Mouse (Mus musculus): Measurements from ENCODE around the gene Cdkl3. TPM values are rescaled to one million over a fixed set of nuclear protein-coding genes. Genes with fewer than 3 reads are reported as not detected.

Gene Cdkl3
- polyA plus RNA-seq, 1 experiment from 2014 or later = 4.8 TPM

DNA sequence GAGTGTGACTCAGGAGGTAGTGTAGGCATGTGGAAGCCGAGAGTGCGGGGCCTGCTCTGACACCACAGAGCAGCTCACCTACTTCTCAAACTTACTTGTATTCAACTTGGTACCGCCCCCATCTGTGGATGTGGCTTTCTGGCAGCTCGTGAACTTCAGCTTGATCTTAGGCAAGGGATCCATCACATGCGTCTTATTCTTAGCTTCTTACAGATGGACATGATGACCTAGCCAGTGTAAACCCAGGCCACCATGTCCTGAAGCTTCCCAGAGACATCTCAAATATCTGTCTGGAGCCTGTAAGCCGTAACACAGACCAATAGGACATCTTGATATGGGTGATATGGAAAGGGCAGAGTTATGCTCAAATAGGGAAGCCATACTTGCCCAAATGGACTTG lies 32.4 kb upstream of the Cdkl3 start:
- H3K27ac ChIP-seq (replicated peaks) = no peak overlapping the region
- no peaks in the 10 kb centered on the region for H3K4me1 ChIP-seq (replicated peaks; ENCODE audit: control insufficient read depth, insufficient read depth)
- DNase-seq (ENCODE audit: low spot score) (no peak), ATAC-seq (ENCODE audit: low FRiP score, low TSS enrichment) (no peak)
- H3K4me3 ChIP-seq (ENCODE audit: low read depth, low read length) = no peak overlapping the region
- WGBS = 89% methylated on average over 6 of the region's 6 CpGs
- H3K36me3 ChIP-seq (ENCODE audit: control insufficient read depth, insufficient read depth, low read length) = peaks cover 9% of the 10 kb centered on the region
- no peaks in the 10 kb centered on the region for H3K27me3 ChIP-seq (ENCODE audit: control insufficient read depth, insufficient read depth, low read length)
- H3K9me3 ChIP-seq (ENCODE audit: control insufficient read depth, low read length) = no peaks in the 10 kb centered on the region
- TF ChIP-seq CTCF (IDR thresholded peaks at IDR 0.05; ENCODE audit: low read depth) (no peak), EP300 (optimal IDR thresholded peaks at IDR 0.05) (no peak)
- no peak overlapping the region for H3K9ac ChIP-seq (ENCODE audit: low read length)
- H3K4me2 ChIP-seq (replicated peaks; ENCODE audit: low read depth) = no peak overlapping the region

DNA sequence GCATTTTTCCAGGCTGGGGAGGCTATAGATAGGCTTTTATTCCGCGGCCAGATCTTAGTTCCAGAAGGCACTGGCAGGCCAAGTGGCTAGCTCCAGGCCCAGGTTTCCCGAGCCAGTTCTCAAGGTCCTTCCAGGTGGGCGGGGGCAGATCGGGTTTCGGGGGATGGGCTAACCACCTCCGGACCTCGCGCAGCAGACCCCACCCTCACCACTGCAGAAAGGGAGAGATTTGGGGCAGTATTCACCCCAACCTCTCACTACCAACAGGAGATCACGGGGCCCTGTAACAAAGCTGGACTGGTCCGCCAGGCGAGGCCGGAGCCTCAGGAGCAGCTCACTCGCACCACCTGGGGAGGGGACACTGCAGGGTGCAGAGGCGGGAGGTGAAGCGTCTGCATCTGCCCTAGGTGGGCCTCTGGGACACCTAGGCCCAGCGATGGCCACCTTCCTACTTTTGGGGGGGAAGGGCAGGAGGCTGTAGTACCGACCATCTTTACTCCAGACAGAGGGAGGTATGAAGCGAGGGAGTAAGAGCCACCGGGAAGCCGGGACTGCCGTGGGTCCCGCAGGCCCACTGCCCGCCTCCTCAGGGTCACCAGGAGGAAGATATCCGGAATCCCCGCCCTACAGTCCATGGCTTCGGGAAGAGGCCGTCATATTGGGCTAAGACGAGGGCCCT lies 4.3 kb upstream of the Cdkl3 start:
- Histone ChIP-seq H3K4me3 (ENCODE audit: low read depth, low read length) (peak overlapping the region; percentile 95), H3K36me3 (ENCODE audit: control insufficient read depth, insufficient read depth, low read length) (peaks cover 17% of the 10 kb centered on the region), H3K9me3 (ENCODE audit: control insufficient read depth, low read length) (no peaks in the 10 kb centered on the region), H3K27ac (replicated peaks) (peak overlapping the region; percentile 98), H3K27me3 (ENCODE audit: control insufficient read depth, insufficient read depth, low read length) (no peaks in the 10 kb centered on the region), H3K4me2 (replicated peaks; ENCODE audit: low read depth) (peak overlapping the region; percentile 86), H3K4me1 (replicated peaks; ENCODE audit: control insufficient read depth, insufficient read depth) (peaks cover 2% of the 10 kb centered on the region; the same call in 1 of the 2 replicates), H3K9ac (ENCODE audit: low read length) (peak overlapping the region; percentile 96)
- ATAC-seq (ENCODE audit: low FRiP score, low TSS enrichment) (peak; percentile 37), DNase-seq (ENCODE audit: low spot score) (peak; percentile 81)
- 0% methylated on average over 29 of the region's 29 CpGs for WGBS
- 0 out of 2 replicates have a peak, but pooled peaks have one; percentile 6 for TF ChIP-seq CTCF (IDR thresholded peaks at IDR 0.05; ENCODE audit: low read depth)
- TF ChIP-seq EP300 (optimal IDR thresholded peaks at IDR 0.05) = no peak

DNA sequence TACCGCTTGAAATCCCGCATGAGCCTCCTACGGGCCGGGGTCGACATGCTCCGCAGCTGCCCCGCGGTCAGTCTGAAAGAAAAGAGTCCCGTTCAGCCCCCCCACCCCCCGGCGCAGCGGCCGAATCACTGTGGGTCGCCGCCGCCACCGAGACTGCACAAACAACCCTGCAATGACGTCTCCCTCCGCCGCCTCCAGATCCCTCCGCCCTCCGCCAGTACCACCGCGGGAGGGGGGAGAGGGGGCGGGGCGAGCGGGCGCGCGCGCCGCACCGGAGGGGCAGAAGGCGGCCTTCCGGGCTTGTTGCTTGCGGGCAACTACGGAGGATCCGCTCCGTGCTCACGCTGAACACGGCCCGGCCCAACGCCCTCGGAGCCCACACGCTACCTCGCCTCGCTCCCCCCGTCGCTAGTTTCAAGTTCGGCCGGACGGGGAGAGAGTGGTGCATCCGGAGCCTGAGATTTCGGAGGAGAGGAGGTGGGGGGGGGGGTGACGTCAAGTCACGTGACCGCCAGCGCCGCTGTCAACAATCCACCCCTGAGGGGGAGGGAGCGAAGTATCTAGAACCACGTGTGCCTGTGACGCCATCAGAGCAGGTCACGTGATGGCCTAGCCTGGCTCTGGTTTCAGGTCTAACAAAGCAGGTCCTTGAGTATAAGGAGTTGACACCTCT lies 3.6 kb upstream of the Cdkl3 start, which contains the start of gene Ube2b:
Ube2b (minus strand) TSS at position 473 of the 673 bp plus-strand sequence.
- Histone ChIP-seq H3K36me3 (ENCODE audit: control insufficient read depth, insufficient read depth, low read length) (peaks cover 13% of the 10 kb centered on the region), H3K9me3 (ENCODE audit: control insufficient read depth, low read length) (no peaks in the 10 kb centered on the region), H3K27me3 (ENCODE audit: control insufficient read depth, insufficient read depth, low read length) (no peaks in the 10 kb centered on the region), H3K9ac (ENCODE audit: low read length) (peak within 1 kb of the TSS; percentile 96), H3K4me3 (ENCODE audit: low read depth, low read length) (peak within 1 kb of the TSS; percentile 95), H3K27ac (replicated peaks) (peak within 1 kb of the TSS; percentile 98), H3K4me2 (replicated peaks; ENCODE audit: low read depth) (peak within 1 kb of the TSS; percentile 86), H3K4me1 (replicated peaks; ENCODE audit: control insufficient read depth, insufficient read depth) (peaks cover 2% of the 10 kb centered on the region; the same call in 1 of the 2 replicates)
- DNase-seq (ENCODE audit: low spot score) = peak; percentile 98
- peak; percentile 80 for TF ChIP-seq EP300 (optimal IDR thresholded peaks at IDR 0.05)
- TF ChIP-seq CTCF (IDR thresholded peaks at IDR 0.05; ENCODE audit: low read depth) = no peak
- under 1% methylated on average over 46 of the region's 63 CpGs for WGBS
- peak; percentile 89 for ATAC-seq (ENCODE audit: low FRiP score, low TSS enrichment)

DNA sequence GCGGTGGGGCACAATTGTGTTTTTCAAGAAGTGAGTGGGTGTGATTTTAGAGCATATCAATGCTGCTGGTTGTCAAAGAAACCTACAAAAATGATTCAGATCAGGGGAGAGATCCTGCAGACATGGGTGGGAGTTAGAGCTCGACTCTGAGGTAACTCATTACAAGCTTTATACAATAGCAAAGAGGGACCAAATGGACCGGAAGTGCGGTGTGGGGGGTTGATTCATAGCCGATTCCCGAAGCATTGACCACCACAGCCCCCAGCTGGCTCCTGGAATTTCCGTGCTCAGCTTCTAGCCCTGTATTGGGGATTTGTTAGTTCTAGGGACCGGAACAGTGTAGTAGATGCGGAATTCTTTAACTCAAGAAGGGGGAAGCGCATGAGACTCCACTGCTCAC lies 2.7 kb upstream of the Cdkl3 start:
- Histone ChIP-seq H3K4me1 (replicated peaks; ENCODE audit: control insufficient read depth, insufficient read depth) (peaks cover 2% of the 10 kb centered on the region; the same call in 1 of the 2 replicates), H3K4me2 (replicated peaks; ENCODE audit: low read depth) (peak overlapping the region; percentile 40; the same call in 1 of the 2 replicates), H3K9ac (ENCODE audit: low read length) (no peak overlapping the region), H3K9me3 (ENCODE audit: control insufficient read depth, low read length) (no peaks in the 10 kb centered on the region), H3K36me3 (ENCODE audit: control insufficient read depth, insufficient read depth, low read length) (peaks cover 13% of the 10 kb centered on the region), H3K27ac (replicated peaks) (peak overlapping the region; percentile 50; the same call in 1 of the 2 replicates), H3K27me3 (ENCODE audit: control insufficient read depth, insufficient read depth, low read length) (no peaks in the 10 kb centered on the region), H3K4me3 (ENCODE audit: low read depth, low read length) (no peak overlapping the region)
- TF ChIP-seq EP300 (optimal IDR thresholded peaks at IDR 0.05) (no peak), CTCF (IDR thresholded peaks at IDR 0.05; ENCODE audit: low read depth) (no peak)
- WGBS = 69% methylated on average over 10 of the region's 10 CpGs
- DNase-seq (ENCODE audit: low spot score) (no peak), ATAC-seq (ENCODE audit: low FRiP score, low TSS enrichment) (no peak)

DNA sequence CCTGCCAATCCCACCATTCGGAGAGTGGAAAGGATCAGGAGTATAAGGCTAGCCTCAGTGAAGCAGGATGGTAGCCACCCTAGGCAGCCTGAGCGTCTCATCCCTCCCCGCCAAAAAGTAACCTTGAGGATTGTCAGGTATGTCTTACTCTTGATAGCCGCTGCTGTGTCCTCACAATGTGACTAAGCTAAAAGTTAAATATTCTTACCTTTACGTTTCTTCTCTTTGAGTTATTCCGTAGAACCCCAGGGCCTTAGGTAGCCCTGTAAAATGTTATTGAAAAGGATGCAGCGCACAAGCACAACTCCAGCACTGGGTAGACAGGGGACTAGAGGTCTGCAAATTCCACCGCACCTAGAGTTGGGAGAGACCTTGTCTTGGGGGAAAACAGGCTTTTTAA lies 2.2 kb upstream of the Cdkl3 start:
- H3K36me3 ChIP-seq (ENCODE audit: control insufficient read depth, insufficient read depth, low read length) = peaks cover 8% of the 10 kb centered on the region
- H3K27me3 ChIP-seq (ENCODE audit: control insufficient read depth, insufficient read depth, low read length) = no peaks in the 10 kb centered on the region
- peaks cover 2% of the 10 kb centered on the region; the same call in 1 of the 2 replicates for H3K4me1 ChIP-seq (replicated peaks; ENCODE audit: control insufficient read depth, insufficient read depth)
- H3K27ac ChIP-seq (replicated peaks) = no peak overlapping the region
- WGBS = 93% methylated on average over 8 of the region's 8 CpGs
- no peaks in the 10 kb centered on the region for H3K9me3 ChIP-seq (ENCODE audit: control insufficient read depth, low read length)
- no peak overlapping the region for H3K4me3 ChIP-seq (ENCODE audit: low read depth, low read length)
- no peak overlapping the region for H3K9ac ChIP-seq (ENCODE audit: low read length)
- ATAC-seq (ENCODE audit: low FRiP score, low TSS enrichment) (no peak), DNase-seq (ENCODE audit: low spot score) (no peak)
- TF ChIP-seq CTCF (IDR thresholded peaks at IDR 0.05; ENCODE audit: low read depth) = no peak
- no peak for TF ChIP-seq EP300 (optimal IDR thresholded peaks at IDR 0.05)
- H3K4me2 ChIP-seq (replicated peaks; ENCODE audit: low read depth) = no peak overlapping the region

All from stomach, postnatal 0 days (tissue).